Mouse (Mus musculus) heart, postnatal 0 days (tissue): ENCODE measurements around the gene Utp3. TPM values are rescaled to one million over a fixed set of nuclear protein-coding genes. Genes with fewer than 3 reads are reported as not detected.

Experiments used
- ATAC-seq: fragments of 200-750 bp; cut with Nextera tagmentation; 2 replicates; pipeline ENCODE4 v1.8.0; 2017; ENCODE audit warnings: low read depth, moderate number of reproducible peaks, moderate library complexity; ENCODE audit not compliant: insufficient read depth
- DNase-seq: peaks from one replicate; pipeline ENCODE4 v3.0.0-alpha.2; 2016; ENCODE audit warnings: low spot score
- H3K27ac ChIP-seq: fragments of 300-500 bp; sonication (generic); 2 replicates; pipeline ENCODE4 v1.5.1; 2014; ENCODE audit warnings: low read depth, mild to moderate bottlenecking
- H3K27me3 ChIP-seq: fragments of 300-500 bp; sonication (generic); 2 replicates; pipeline ENCODE4 v1.6.1; 2014; ENCODE audit warnings: low read length, mixed read lengths; ENCODE audit not compliant: control insufficient read depth, insufficient read depth
- H3K36me3 ChIP-seq: fragments of 300-500 bp; sonication (generic); replicated peaks from 2 replicates; pipeline ENCODE4 v1.6.1; 2014; ENCODE audit warnings: low read length, mixed read lengths; ENCODE audit not compliant: control insufficient read depth, insufficient read depth
- H3K4me1 ChIP-seq: fragments of 300-500 bp; sonication (generic); 2 replicates; pipeline ENCODE4 v1.6.1; 2014; ENCODE audit warnings: antibody characterized with exemption; ENCODE audit not compliant: control insufficient read depth, insufficient read depth
- H3K4me2 ChIP-seq: fragments of 300-500 bp; sonication (generic); 2 replicates; pipeline ENCODE4 v1.6.1; 2014; ENCODE audit warnings: low read depth, mild to moderate bottlenecking, low read length, moderate library complexity
- H3K4me3 ChIP-seq: fragments of 300-500 bp; sonication (generic); 2 replicates; pipeline ENCODE4 v1.5.1; 2014; ENCODE audit warnings: low read depth, low read length
- H3K9ac ChIP-seq: fragments of 300-500 bp; sonication (generic); replicated peaks from 2 replicates; pipeline ENCODE4 v1.6.1; 2014; ENCODE audit warnings: low read depth, low read length, mixed read lengths
- H3K9me3 ChIP-seq: fragments of 300-500 bp; sonication (generic); replicated peaks from 2 replicates; pipeline ENCODE4 v1.6.1; 2016; ENCODE audit warnings: low read length; ENCODE audit not compliant: control insufficient read depth
- CTCF ChIP-seq: IDR thresholded peaks from 2 replicates; pipeline ENCODE4 v1.5.1; 2016; ENCODE audit warnings: antibody characterized with exemption, control low read depth, low read depth
- EP300 ChIP-seq: IDR thresholded peaks from 2 replicates; pipeline ENCODE4 v1.6.1; 2016; ENCODE audit warnings: antibody characterized with exemption, low read depth
- WGBS: fragments of 180-500 bp; shearing (Covaris S2); extraction: QIAGEN DNeasy Blood & Tissue Kit; methylation state at CpG from one replicate; pipeline ENCODE4 v1.1.7; 2014; 5-methylcytosine and 5-hydroxymethylcytosine counted together
- polyA plus RNA-seq: library from polyadenylated mRNA; unstranded; fragments of >200 nt; fragmentation: Nextera tagmentation; extraction: Ambion mirVana; gene quantifications from 2 replicates; pipeline ENCODE4 v1.2.1, GENCODE M21; 2015
- total RNA-seq: library from RNA; depleted of rRNA; stranded (reverse); fragments of >200 nt; gene quantifications from 2 replicates; pipeline ENCODE4 v1.2.3, GENCODE M21; 2014; ENCODE audit warnings: low replicate concordance

Gene Utp3
- total and polyA plus RNA-seq, 2 experiments from 2014 or later = 6.3 to 37.2 TPM

DNA sequence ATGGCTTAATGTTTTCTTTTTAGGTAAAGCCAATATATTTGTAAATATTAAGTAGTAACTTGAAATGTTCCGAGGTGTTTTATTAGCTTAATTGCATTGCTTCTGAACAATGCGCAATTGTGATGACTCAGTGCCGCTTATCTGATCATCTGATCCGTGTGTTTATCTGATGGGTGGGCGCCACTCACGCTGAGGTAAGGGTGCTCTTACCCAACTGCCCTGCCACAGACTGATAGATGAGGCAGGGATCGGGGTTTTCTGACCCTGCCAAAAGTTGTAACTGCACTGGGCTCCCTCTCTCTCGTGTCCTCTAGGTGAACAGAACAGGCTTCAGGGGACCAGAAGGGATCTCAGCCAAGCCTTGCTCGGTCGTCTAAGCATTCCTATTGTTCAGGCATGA, 26.4 kb downstream of the Utp3 start:
- H3K36me3 ChIP-seq = no peaks in the 10 kb centered on the region
- H3K27ac ChIP-seq = no peak overlapping the region
- peaks cover 7% of the 10 kb centered on the region; the same call in 1 of the 2 replicates for H3K4me1 ChIP-seq
- WGBS = 75% methylated on average over 10 of the region's 10 CpGs
- H3K27me3 ChIP-seq = no peaks in the 10 kb centered on the region
- no peaks in the 10 kb centered on the region for H3K9me3 ChIP-seq
- no peak overlapping the region for H3K4me2 ChIP-seq
- TF ChIP-seq EP300 (no peak), CTCF (no peak)
- DNase-seq (no peak), ATAC-seq (no peak)
- no peak overlapping the region for H3K4me3 ChIP-seq
- H3K9ac ChIP-seq = no peak overlapping the region

DNA sequence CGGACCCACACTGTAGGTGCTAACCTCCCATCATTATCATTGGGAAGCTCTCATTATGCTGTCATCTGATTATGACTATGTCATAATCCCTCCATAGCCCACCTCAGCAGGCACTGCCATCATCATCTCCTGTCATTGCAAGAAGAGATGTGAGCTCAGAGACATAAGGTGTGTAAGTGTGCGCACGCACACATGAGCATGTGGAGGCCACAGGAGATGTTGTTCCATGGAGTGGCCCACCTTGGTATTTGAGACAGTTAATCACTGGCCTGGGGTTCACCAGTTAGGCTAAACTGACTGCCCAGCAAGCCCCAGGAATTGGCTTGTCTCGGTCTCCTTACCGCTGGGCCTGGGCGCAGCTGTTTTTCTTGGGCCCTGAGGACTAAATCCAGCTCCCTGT, 27.1 kb downstream of the Utp3 start:
- WGBS = 89% methylated on average over 6 of the region's 6 CpGs

DNA sequence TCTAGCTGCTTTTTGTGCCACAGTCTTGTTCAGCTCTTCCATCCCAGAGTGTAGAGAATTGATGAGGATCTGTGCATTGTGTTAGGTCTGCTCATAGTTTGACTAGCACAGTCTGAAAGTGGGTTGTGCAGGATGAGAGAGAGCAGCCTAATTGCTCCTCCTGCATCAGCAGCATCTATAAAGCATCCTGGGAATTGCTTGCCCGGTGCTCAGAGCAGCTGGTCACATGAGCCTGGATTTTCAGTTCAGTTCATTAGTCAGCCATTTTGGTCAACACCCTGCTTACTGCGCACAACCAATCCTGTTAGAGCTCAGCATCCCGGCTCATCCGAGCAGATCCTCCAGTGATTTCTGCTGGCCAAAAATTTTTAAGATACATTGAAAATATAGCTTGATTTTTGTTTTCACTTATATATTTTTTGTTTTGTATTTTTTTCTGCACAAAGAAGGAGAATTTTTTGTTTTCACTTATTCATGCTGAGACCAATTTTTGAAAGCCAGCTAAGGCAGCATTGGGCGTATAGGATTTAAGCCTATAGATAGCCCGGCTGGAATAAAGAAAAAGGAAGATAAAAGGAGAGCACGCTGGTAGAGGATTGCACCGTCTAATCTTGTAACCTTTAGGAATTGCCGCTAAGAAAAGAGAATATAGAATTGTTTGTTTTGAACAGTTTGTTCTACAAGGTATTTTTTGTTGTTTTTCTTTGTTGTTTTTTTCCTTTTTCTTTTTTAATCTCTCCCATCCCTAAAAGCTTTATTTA, 29.2 kb downstream of the Utp3 start:
- Histone ChIP-seq H3K9me3 (no peaks in the 10 kb centered on the region), H3K36me3 (no peaks in the 10 kb centered on the region)

More for the DNA sequence above, 27.1 kb downstream of the Utp3 start:
- DNase-seq (no peak), ATAC-seq (no peak)
- no peaks in the 10 kb centered on the region for H3K9me3 ChIP-seq
- TF ChIP-seq EP300 = no peak
- TF ChIP-seq CTCF = no peak
- no peaks in the 10 kb centered on the region for H3K27me3 ChIP-seq
- H3K4me3 ChIP-seq = no peak overlapping the region
- no peak overlapping the region for H3K27ac ChIP-seq
- H3K4me2 ChIP-seq = no peak overlapping the region
- peaks cover 8% of the 10 kb centered on the region; the same call in 1 of the 2 replicates for H3K4me1 ChIP-seq
- no peak overlapping the region for H3K9ac ChIP-seq
- no peaks in the 10 kb centered on the region for H3K36me3 ChIP-seq

DNA sequence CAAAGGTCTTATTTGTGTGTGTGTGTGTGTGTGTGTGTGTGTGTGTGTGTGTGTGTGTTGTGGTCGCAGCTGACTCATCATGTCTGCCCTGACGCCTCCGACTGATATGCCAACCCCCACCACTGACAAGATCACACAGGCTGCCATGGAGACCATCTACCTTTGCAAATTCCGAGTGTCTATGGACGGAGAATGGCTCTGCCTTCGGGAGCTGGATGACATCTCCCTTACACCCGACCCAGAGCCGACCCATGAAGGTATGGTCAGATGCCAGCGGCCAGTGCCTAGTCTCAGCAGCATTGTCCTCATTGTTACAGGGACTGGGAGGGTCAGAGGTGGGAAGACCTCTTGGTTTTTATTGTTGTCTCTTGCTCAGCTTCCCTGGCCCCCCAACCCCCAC, 29.8 kb downstream of the Utp3 start:
- Histone ChIP-seq H3K4me1 (peaks cover 17% of the 10 kb centered on the region), H3K9me3 (no peaks in the 10 kb centered on the region), H3K27me3 (no peaks in the 10 kb centered on the region), H3K27ac (no peak overlapping the region), H3K36me3 (no peaks in the 10 kb centered on the region), H3K9ac (no peak overlapping the region), H3K4me3 (no peak overlapping the region), H3K4me2 (peak overlapping the region; percentile 22; the same call in 1 of the 2 replicates)
- ATAC-seq (no peak), DNase-seq (no peak)
- 36% methylated on average over 9 of the region's 9 CpGs for WGBS
- TF ChIP-seq CTCF (no peak), EP300 (no peak)

More for the DNA sequence above, 29.2 kb downstream of the Utp3 start:
- no peaks in the 10 kb centered on the region for H3K27me3 ChIP-seq
- no peak for TF ChIP-seq CTCF
- TF ChIP-seq EP300 = no peak
- ATAC-seq (no peak), DNase-seq (peak; percentile 14)
- 62% methylated on average over 9 of the region's 9 CpGs for WGBS
- no peak overlapping the region for H3K9ac ChIP-seq
- H3K4me3 ChIP-seq = no peak overlapping the region
- H3K4me1 ChIP-seq = peaks cover 17% of the 10 kb centered on the region
- no peak overlapping the region for H3K27ac ChIP-seq
- peak overlapping the region; percentile 23; the same call in 1 of the 2 replicates for H3K4me2 ChIP-seq

DNA sequence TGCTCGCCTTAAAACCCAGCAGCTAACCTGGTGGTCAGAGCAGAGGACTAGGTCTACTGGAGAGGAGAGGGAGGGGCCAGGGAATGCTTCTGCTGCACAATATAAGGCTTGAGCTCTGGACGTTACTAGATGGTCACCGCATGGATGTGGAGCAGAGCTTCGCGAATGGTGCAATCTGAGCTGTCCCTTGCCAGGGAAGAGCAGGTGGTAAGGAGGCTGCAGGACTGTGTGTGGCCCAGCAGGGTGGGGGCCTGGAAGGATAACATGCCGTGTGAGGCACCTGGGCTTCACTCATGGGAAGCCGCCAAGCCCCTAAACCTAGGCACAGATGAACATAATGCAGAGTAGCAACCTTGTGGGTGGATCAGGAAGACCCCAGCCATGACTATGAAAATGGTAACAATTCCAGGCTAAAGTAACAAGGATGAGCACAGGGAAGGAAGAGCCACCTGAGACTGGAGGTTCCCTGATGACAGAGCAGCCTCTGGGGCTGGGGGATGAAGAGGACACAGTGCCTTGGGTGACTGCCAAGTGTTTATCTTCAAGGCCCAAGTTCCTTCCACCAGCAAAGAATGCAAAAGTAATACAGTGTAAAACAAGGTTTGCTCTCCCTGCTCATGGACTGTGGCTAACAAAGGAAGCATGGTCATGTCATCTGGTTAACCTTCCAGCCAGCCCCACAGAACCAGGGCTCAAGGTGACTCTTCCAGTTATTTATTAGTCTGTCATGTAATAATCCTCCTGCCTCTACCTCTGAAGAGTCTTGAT, 32.3 kb downstream of the Utp3 start:
- DNase-seq = peak; percentile 28
- peak; percentile 67; the same call in 1 of the 2 replicates for ATAC-seq
- Histone ChIP-seq H3K9ac (0 out of 2 replicates have a peak overlapping the region, but pooled peaks have one; percentile 8), H3K27ac (peak overlapping the region; percentile 84), H3K27me3 (no peaks in the 10 kb centered on the region), H3K36me3 (no peaks in the 10 kb centered on the region), H3K4me1 (peaks cover 17% of the 10 kb centered on the region), H3K9me3 (no peaks in the 10 kb centered on the region), H3K4me3 (no peak overlapping the region), H3K4me2 (no peak overlapping the region)
- no peak for TF ChIP-seq CTCF
- TF ChIP-seq EP300 = no peak
- 68% methylated on average over 7 of the region's 7 CpGs for WGBS
